Mouse (Mus musculus) embryonic fibroblast, embryonic 13.5 days (primary cell): ENCODE results near the gene Fam50b.

ENCODE experiments used
- CTCF ChIP-seq: IDR thresholded peaks from 2 replicates; pipeline ENCODE4 v1.5.1; 2011; ENCODE audit warnings: mild to moderate bottlenecking, control low read depth, low read length, moderate library complexity, borderline replicate concordance; ENCODE audit not compliant: insufficient read depth
- POLR2A ChIP-seq: IDR thresholded peaks from 2 replicates; pipeline ENCODE4 v1.6.1; 2011; ENCODE audit warnings: low read depth, mild to moderate bottlenecking, control low read depth, low read length, moderate library complexity

- TF ChIP-seq CTCF (no peak), POLR2A (no peak)
These were observed 21.8 kb upstream of the Fam50b start for GRCm38 (mm10) chr13:34712881-34713280.
